Mouse (Mus musculus): ENCODE measurements around the gene Msi2. TPM values are rescaled to one million over a fixed set of nuclear protein-coding genes. Genes with fewer than 3 reads are reported as not detected.

Msi2 gene
- polyA plus RNA-seq (2012; ENCODE audit: low replicate concordance), result 17.7 and 25.0 TPM in 2 replicates

GRCm38 (mm10) chr11:88718050-88718765 is at the start of gene Msi2:
Gene Msi2, minus strand, starts transcription at chr11:88718513.

GRCm38 (mm10) chr11:88293631-88294393 is 424.5 kb downstream of the Msi2 start, which contains the start of gene Ccdc182:
Gene Ccdc182, plus strand, starts transcription at chr11:88294058.

Other genes with a start within 250 kb of the Msi2 start
- 1.5 and 3.0 TPM in 2 replicates for gene Akap1, start 146.1 kb upstream of the Msi2 start, polyA plus RNA-seq (2012; ENCODE audit: low replicate concordance)
- gene Scpep1, start 237.0 kb upstream of the Msi2 start, polyA plus RNA-seq (2012; ENCODE audit: low replicate concordance), result 6.8 and 19.3 TPM in 2 replicates
- not detected in 2 replicates for gene Elobl, start 248.4 kb upstream of the Msi2 start, polyA plus RNA-seq (2012; ENCODE audit: low replicate concordance)